Mouse (Mus musculus) urinary bladder, postnatal 14 days (tissue): ENCODE measurements around the gene Rasgrp3.

Experiments used
- DNase-seq: peaks from one replicate; pipeline ENCODE4 v3.0.0; 2021; ENCODE audit warnings: low spot score

The Rasgrp3 gene

DNA sequence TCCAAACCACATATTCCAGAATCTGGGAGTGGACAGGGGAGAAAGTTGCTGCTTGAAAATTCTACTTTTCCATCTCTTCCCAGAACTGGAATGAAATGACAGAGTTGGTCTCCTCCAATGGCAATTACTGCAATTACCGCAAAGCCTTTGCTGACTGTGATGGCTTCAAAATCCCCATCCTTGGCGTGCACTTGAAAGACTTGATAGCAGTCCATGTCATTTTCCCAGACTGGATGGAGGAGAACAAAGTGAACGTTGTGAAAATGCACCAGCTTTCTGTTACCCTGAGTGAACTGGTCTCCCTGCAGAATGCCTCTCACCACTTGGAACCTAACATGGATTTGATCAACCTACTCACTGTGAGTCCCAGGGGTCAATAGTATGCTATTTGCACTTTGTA, 67.3 kb downstream of the Rasgrp3 start:
- no peak for DNase-seq

DNA sequence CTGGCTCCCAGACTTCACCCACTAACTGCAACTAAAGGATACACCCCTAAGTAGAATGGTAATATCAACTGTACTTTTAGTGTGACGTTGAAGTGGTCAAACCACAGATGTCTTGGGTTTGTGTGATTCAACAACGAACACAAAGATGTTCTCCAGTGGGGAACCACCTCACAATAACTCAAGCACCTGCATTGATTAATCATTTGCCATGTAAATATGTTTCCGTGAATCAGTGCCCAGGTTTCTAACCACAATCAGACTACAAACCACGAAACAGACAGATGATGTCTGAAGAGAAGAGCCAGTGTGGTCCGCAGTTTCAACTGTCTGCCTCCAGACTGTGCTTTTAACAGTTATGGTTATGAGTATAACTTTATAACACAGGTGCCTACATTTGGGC, 69.4 kb downstream of the Rasgrp3 start:
- no peak for DNase-seq

DNA sequence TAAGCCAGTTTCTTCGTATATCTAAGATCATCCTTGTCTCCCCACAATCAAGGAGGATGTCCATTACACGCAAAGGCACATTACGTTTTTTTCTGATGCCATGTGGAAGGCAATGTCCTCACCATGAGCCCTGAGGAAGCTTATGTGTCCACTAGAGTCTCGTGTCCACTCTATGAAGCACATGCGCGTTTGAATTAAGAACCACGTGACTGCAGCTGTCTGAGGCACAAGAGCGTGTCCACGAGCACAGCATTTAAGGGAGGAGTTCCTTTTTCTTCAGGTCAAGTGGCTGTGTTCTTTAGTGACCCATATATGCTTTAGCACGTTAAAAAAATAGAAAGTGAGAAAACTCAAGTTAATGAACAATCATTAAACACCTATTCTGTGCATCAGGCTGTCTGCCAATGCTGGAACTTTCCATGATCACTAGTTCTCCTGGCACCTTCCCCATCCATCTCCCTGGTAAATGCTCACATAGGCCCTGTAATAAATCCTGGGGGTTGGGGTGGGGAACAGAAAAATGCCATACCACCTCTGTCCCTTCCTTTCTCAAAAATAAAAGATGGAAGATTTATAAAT, 70.5 kb downstream of the Rasgrp3 start:
- DNase-seq: no peak

DNA sequence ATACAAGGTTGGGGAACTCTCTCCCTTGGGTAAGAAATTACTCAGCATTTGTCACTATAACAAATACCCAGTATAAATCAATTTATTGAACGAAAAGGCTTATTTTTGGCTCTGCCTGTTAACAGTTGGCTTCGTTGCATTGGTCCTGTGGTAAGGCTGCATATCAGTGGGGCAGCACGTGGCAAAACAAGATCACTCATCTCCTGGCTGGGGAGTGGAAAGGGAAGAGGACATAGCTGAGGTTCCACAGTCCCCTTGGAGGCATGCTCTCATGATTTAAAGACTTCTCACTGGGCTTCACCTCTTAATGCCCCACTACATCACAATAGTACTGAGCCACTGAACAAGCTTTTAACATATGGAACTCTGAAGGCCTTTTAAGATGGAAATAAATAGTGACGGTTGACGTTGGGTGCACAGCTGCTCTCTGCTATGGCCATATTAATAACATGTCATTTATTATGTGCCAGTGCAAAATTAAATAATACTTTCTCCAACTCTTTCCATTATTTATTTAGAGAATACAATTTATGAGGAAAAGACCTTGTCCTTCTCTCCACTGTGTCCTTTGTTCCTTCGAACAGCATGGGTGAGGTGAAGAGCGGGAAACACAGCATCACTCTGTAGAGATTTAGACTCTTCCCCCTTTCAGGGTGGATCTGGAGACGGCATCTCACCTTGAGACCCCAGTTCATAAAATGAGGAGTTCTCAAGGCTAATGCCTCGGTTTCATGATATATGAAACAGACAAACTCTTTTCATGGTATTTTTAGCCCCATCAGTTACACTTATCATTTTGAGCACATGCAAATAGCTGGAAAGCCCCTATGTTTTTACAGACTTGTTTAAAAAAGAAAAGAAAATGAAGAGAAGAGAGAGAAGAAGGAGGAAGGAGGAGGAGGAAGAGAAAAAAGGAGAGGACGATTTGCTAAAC, 71.3 kb downstream of the Rasgrp3 start:
- DNase-seq: no peak

DNA sequence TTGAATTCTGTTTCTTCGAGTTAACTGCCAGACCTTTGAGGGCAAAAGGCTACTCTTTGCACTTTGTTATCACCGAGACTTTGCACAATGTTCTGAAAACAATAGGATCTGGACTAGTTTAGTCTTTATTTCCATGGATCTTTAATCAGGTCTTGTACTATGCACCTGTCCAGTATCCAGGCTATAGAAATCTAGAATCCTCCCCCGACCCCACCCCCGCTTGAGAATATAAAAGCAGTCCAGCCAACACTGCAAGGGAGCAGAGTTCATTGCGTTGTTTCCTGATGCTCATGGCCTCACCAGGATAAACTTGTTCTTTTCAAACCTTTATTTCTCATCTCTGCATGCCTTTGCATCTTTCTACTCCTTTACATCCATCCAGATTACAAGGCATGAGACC, 73.6 kb downstream of the Rasgrp3 start:
- DNase-seq: no peak

DNA sequence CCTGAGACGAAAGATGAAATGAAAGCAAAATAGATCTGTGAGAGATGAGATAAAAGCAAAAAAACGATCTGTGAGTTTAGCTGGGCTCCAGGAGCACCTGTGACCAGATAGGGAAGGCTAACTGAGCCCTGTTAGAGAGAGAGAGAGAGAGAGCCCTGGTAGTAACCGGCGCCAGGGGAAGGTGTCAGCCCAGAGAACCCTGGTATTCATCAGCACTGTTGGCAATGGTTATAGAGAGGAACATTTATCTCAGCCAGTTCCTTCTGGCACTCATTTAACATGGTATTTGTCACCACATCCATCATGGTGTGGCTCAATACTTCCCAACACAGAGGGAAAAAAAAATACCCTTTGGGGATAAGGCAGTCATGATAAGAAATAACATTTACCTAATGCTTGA, 80.9 kb downstream of the Rasgrp3 start:
- no peak for DNase-seq

DNA sequence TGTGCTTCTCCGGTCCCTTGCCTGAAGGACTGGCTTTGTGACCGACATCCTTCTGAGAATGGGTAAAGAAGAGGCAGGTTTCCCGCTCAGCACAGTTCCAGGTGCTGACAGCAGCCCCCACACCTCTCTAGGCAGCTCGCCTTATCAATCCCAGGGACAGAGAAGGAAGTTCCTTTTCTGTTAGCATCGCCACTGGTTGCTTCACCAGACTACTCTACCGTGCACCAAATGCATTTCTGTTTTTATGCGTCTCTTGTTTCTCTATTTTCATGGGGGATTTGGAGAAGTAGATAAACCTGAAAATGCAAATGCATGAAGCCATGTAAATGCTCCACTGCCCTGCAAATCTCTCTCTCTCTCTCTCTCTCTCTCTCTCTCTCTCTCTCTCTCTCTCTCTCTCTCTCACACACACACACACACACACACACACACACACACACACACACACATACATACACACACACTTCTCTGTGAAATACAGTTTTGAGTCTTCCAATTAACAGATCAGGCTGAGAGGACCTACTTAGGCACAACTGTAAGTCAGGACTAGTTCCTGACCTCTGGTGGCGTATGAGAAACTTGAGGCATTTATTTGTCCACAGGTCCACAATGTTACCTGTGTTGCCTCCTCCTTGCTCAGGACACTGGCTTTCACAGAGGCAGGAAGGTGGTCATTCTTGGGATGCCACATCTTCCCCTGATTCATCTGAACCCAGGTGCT, 82.6 kb downstream of the Rasgrp3 start:
- DNase-seq: no peak

DNA sequence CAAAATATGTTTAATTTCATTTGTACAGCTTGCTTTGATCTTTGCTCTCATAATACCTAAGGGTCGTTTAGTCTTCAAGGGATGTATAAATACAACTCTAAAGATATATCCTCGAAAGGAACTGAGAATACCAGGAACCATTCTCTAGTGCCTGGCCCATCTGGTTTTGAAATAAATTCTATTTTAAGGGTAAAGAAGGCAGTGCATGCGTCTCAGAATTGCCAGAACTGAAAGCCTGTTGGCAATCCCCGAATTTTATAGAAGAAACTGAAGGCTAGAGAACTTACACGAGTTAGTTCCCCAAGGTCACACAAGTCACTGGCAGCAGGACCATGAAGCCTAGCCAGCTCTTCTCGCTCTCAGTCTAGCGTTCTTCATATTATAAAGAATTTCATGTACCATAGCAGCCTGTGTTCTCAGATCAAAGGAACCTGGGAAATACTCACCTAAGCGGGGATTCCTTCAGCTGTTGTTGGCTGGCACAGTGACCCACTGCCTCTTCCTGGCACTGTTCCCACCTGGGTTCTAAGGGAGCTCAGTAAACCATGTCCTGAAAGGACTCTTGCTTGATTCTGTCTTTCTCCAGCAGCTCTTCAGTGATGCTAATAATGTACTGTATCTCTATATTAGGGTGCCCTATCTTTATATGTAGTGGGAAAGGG, 83.7 kb downstream of the Rasgrp3 start:
- DNase-seq: no peak

DNA sequence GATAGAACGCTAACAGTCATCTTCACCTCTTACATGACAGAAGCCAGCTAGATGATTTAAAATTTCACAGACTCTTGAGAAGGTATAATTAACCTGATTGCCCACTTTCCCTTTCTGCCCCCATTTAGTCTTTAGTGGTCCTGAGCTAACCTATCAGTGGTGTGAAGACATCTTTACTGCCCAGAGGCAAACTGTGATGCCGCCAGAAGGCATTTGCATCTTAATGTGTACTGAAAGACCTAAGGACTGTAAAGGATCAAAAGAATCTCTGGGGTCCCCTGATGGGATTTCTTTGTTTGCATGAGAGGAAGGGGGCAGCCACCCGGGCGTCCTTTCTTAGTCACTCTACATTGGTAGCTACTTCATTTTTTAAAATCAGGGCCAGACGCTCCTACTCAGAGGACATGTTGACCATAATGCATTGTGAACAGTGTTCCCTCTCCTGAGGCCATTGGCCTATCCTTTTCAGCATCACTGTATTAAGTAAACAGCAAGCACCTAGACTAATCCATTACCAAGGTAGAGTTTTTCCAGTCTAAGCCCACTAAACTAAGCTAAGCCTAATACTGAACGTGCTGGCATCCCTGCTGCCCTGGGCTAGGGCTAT, 85.6 kb downstream of the Rasgrp3 start:
- no peak for DNase-seq

DNA sequence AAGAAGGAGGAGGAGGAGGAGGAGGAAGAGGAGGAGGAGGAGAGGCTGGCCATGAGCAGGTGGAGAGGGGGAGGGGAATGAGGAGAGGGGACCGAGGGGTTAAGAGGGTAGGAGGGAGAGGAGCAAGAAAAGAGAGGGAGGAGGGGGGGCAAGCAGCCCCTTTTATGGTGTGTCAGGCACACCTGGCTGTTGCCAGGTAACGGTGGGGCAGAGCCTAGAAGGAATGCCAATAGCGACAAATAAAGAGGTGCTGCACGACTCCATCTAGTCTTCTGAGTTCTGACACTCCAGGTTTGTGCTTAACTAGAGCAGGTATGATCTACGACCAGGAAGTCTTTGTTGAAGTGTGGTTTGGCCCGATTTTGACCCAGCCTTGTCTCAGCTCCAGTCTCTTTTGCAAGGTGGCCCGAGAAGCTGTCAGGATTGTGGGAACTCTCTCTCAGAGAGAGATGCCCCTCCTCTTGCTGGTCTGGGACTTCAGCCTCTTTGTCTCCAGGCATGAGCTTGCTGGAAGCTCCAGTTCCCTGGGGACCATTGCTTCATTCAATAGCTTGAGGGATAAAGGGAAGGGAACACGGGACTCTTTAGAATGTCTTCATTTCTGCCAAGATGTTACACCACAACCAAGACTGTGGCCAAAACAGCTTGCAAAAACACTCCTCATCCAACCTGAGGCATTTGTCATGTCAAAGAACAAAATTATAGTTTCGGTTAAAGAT, 86.8 kb downstream of the Rasgrp3 start:
- peak; percentile 26 for DNase-seq

DNA sequence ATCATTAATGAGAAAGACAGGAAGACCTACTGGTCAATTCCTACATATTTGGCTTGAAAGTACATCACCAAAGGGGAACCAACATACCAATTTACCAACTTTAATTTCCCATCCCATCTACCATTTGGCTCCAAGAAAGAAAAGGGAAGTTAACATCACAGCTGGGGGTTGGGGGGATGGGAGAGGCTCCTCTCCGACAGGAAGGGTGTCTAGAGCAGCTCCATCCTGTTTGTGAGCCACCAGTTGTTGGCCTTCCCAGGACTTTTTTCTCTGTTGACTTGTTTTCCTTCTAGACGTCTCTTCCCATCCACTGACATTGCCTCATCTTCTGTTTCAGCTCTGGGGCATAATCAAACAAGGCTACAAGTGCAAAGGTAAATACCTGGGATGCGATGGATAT, 88.1 kb downstream of the Rasgrp3 start:
- DNase-seq: no peak

DNA sequence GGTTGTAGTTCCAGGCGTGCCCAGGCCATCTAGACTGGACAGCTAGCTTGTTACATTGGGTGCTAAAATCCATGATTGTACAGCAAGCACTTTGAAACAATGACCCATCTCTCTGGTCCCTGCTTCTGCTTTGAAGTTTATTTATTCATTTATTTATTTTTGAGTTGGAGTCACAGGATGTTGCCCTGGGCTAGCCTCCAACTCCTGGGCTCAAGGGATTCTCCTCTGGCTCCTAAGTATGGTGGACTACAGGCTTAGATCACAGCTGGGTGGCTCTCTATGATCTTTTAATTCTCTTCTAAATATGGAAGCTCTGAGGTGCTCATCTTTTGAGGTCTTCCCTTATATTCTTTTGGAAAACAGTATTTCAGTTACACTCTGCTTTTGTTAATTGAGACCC, 90.7 kb downstream of the Rasgrp3 start:
- no peak for DNase-seq

DNA sequence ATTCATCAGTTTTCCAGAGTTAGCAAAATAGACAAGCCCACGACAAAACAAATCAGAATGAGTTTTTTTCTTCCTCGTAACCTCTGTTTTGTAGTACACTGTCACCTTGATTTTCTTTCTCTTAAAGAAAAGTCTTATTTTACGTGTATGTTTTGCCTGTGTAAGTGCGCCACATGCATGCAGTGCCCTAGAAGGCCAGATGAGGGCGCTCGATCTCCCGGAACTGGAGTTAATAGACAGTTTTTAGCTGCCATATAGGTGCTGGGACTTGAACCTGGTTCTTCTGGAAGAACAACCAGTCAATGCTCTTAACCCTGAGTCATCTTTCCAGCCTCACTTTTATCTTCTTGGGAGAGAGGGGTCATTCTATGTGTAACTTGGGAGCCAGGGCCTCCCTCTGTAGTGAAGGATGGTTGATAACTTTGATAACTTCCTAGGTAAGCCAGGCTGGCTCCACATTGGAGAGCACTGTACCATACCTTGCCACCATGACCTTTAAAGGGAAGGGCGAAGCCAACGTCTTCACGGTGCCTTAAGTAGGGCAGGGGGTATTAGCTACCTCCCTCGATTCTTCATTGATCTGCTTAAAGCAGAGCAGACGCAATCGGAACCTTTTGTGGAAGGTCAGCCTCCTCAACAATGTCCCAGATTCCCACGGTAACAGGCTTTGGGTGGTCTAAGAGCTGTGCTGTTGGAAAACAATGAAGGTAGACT, 93.7 kb downstream of the Rasgrp3 start:
- no peak for DNase-seq

DNA sequence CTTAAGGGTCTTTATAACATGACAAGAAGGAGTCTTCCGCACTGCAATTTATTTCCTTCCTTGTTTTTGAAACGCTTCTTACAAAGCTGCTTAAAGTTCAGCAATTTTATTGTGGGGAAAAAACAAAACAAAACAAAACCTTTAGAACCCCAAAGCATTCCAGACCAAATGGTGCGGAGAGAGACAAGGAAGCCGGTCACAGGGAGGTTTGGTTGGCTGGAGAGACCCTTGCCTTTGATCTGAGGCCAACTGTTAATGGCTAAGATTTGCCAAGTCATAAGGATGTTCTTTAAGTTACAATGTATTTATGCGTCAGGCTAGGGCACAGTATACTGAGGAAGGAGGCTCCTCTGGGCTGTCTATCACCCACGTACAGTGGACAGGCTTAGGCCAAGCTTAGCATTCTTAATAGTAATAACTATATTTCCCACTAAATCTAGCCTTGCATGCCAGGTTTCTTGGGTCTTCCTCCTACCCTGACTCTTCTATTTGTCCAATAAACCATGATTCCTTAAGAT, 96.8 kb downstream of the Rasgrp3 start:
- no peak for DNase-seq

DNA sequence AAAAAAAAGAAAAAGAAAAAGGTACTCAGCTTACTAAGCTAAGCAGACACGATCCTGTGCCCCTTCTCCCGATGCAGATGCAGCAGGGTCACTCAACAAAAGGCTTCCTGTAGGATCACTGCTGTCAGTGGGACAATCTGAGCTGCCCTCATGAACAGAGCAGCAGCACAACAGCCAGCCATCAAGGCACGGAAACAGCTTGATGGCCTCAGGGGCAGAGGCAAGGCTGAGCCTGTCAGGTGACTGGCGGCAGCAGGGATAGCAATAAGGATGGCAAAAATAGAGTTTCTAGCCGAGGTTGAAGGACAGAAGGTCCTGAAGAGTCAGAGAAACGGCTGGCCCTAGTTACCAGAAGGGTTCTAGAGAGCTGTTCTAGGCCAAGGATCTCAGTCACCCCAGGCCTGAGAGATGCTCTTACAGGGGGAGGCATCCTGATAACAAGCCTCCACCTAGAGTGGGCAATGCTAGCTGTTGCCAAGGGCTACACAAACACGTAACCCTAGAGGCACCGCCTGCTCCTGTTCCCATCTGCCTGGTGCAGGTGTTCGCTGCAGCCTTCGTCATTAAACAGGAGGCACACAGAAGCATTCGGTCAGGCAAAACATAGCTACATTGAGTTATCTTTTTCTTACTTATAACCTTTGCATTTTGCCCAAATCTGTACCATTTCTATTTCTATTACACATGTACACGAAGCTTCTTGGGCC, 98.8 kb downstream of the Rasgrp3 start:
- DNase-seq: no peak

DNA sequence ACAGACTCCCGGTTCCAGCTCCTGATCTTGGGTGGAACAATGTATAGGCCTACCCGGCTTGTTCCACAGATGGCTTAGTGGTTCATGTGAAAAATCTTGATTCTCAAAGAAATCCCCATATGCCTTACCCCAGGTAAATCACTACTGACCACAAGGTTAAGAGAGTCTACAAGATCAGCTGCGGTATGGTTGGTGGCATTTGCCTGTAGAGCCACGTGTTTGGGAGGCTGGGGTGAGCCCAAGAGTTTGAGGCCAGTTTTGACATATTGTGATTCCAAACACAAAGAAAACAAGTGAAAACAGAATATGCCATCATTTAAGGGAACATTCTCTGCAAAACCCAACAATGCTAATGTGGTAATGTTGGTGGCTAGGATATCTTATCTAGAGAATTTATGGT, 99.9 kb downstream of the Rasgrp3 start:
- DNase-seq: no peak

DNA sequence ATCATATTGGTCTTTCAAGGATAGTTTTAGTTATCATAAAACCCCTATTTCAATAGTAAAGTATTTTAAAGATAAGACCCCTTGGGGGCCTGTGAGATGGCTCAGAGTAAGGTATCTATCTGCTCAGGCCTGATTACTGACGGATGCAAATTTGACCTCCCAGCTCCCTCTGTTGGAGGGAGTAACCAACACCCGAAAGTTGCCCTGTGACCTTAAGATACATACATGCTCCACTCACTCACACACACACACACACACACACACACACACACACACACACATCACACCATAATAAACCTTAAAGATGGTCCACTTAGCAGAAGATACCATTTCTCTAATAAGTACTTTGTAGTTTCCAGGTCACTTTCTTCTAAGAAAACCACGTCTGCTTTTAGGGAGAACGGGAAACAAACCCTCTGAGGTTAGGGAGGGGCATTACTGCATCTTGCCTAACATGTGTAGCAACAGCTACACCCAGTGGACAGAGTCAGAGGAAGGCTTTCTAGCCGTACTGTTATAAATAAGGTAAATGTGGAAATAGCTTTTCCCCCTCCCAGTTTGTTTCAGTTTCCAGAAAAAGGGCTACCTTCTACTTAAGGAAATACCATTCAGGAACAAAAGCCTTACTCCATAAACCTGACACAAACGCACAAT, 100.8 kb downstream of the Rasgrp3 start:
- peak; percentile 30 for DNase-seq

DNA sequence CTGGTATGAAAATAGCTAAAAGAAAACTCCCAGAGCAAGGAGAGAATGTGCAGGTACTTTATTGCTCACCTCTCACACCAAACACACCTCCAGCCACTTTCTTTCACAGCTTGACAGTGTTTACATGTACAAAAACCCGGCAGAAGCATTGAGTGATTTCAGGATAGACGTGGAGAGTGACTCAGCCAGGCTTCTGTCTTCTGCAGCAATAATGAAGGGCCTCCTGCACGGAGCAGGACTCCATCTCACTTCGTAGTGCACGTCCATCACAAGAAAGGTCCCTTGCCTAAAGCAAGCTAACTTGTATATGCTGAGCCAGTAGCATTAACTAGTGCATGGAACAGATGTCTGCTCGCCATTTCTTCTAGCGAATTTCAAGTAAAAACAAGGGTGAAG, 101.4 kb downstream of the Rasgrp3 start:
- no peak for DNase-seq

DNA sequence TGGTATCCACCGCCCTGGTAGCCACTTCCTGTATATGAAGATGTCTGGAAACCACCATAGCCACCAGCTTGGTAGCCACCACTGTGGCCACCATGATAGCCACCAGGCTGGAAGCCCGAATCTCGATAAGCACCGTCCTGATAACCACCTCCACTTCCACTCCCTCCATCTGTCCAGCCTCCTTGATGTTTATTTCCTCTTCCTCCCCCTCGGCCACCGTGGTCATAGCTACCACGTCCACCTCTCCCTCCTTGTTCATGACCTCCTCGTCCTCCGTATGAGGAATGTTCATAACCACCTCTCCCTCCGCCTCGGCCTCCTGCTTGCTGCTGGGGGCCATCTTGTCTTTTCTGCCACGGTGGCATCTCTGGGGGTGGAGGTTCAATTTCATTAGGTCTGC, 102.7 kb downstream of the Rasgrp3 start:
- DNase-seq: no peak
